Mouse (Mus musculus): ENCODE measurements around the gene Syn2. TPM values are rescaled to one million over a fixed set of nuclear protein-coding genes. Genes with fewer than 3 reads are reported as not detected.

Syn2 gene
- polyA plus RNA-seq (2021; fragmentation: Nextera tagmentation) = 150 and 246 TPM in 2 replicates
- long read RNA-seq, experiment 1, transcript Syn2-205 (11 exons, 2,386 nt) = major isoform, 340 of 645 reads
- long read RNA-seq, experiment 1, transcript Syn2-201 (13 exons, 2,708 nt) = minor isoform, 93 of 645 reads
- long read RNA-seq, experiment 1, partial matches to known transcripts = 93 of 645 reads
- long read RNA-seq, experiment 1, other reads (novel, unspliced or antisense) = 119 of 645 reads
- long read RNA-seq, experiment 2, transcript Syn2-205 (11 exons, 2,386 nt) = major isoform, 1,362 of 2,380 reads
- long read RNA-seq, experiment 2, transcript Syn2-201 (13 exons, 2,708 nt) = minor isoform, 781 of 2,380 reads
- long read RNA-seq, experiment 2, partial matches to known transcripts = 72 of 2,380 reads
- long read RNA-seq, experiment 2, other reads (novel, unspliced or antisense) = 165 of 2,380 reads

DNA sequence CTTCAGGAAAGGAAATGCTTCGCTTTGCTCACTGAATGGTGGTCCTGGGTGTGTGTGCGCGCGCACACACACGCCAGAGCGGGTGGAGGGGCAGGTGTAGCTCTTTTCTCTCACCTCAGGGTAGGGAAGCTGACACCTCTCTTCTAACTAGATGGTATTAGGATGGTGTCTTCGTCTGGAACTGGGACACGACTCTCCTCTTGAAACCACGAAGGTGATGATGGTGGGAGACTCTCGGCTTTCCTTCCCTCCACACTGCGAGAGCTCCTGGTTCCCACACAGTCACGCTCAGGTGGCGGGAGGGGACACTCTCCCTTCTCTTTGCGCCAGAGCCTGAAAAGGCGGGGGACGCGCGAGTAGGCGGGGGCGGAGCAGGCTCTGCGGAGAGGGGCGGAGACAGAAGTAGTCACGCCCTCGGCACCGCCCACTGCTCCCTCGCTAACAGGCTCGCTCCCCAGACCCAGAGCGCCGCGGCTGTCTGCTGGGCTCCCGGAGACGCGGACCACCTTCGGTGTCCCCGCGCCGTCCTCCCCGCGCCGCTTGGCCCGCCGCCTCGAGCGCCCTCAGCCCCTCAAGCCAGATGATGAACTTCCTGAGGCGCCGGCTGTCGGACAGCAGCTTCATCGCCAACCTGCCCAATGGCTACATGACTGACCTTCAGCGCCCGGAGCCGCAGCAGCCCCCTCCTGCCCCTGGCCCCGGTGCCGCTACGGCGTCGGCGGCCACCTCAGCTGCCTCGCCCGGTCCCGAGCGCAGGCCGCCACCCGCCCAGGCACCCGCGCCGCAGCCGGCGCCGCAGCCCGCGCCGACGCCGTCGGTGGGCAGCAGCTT lies at the start of gene Syn2:
TSS of gene Syn2 (plus strand) at position 402 of the 831 bp plus-strand sequence.

GRCm38 (mm10) chr6:115227043-115227442 lies 92.3 kb downstream of the Syn2 start, which contains the start of gene Gm17482:
Gene Gm17482 (plus strand): TSS chr6:115227343.

GRCm38 (mm10) chr6:115252099-115252873 lies 117.6 kb downstream of the Syn2 start, which contains the start of gene Timp4:
Gene Timp4 (minus strand): TSS chr6:115252205.

Small RNA genes lying within 50 kb of the gene (microRNA-seq; reads per million reads assigned to microRNA genes)
- not detected for gene Gm24767

Other genes starting within 250 kb of the Syn2 start
- gene Vgll4, start 164.9 kb upstream of the Syn2 start, polyA plus RNA-seq (2021; fragmentation: Nextera tagmentation) = 25.6 and 27.2 TPM in 2 replicates
- gene Tamm41, start 97.0 kb upstream of the Syn2 start, polyA plus RNA-seq (2021; fragmentation: Nextera tagmentation) = 20.4 and 21.8 TPM in 2 replicates
- gene Gm17482, start 92.4 kb downstream of the Syn2 start, polyA plus RNA-seq (2021; fragmentation: Nextera tagmentation) = not detected in 2 replicates
- 60.8 and 70.3 TPM in 2 replicates for gene Timp4, start 117.3 kb downstream of the Syn2 start, polyA plus RNA-seq (2021; fragmentation: Nextera tagmentation)
- 0.69 and 0.85 TPM in 2 replicates for gene Pparg, start 226.0 kb downstream of the Syn2 start, polyA plus RNA-seq (2021; fragmentation: Nextera tagmentation)

All from layer of hippocampus, adult 6 months (tissue).